Mouse (Mus musculus) lung, postnatal 0 days (tissue): ENCODE measurements around the gene Smim22.

Experiments used
- CTCF ChIP-seq: IDR thresholded peaks from 2 replicates; pipeline ENCODE4 v1.5.1; 2016; ENCODE audit warnings: antibody characterized with exemption, mild to moderate bottlenecking
- EP300 ChIP-seq: IDR thresholded peaks from 2 replicates; pipeline ENCODE4 v1.6.1; 2016; ENCODE audit warnings: antibody characterized with exemption, mild to moderate bottlenecking, control low read depth

DNA sequence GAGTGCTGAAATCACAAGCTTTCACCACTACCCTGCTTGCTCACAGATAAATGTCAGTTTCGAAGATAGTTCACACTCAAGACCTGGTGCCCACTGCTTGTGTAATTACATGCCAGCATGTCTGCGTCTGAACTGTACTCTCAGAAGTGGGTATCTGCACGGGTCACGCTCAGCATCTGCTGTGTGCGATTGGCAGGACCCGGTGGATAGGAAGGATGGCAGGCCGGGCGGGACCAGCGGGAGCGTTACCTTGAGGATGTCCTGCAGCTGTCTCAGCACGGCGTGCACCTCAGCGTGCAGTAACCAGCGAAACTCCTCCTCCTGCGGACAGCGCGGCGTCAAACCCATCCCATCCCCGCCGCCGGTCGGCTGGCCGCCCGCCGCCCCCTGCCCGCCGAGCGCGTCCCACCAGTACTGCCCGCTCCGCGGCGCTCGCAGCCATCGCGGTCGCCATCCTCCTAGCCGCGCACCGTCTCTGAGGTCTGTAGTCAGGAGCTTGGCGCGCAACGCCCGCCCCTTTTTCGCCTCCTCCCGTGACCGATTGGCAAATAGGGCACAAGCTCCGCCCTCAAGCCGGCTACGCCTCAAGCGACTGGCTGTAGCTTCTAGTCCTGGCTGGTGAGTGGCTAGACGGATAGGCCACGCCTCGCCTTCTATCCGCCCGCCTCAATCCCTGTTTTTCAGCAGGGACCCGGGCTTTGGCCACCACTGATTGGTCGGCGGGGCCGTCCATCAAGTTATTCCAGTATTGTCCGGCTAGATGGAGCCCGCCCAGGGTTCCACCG, 6.2 kb downstream of the Smim22 start, which contains the start of gene Rogdi:
- TF ChIP-seq EP300 (no peak), CTCF (peak; percentile 50)
